Mouse (Mus musculus): Measurements from ENCODE around the gene Pdf. TPM values are rescaled to one million over a fixed set of nuclear protein-coding genes. Genes with fewer than 3 reads are reported as not detected.
A peak's percentile ranks its signal among the peaks of the same experiment; 100 is the strongest.

The Pdf gene
- polyA plus RNA-seq, 1 experiment from 2014 or later, result 62.0 TPM

DNA sequence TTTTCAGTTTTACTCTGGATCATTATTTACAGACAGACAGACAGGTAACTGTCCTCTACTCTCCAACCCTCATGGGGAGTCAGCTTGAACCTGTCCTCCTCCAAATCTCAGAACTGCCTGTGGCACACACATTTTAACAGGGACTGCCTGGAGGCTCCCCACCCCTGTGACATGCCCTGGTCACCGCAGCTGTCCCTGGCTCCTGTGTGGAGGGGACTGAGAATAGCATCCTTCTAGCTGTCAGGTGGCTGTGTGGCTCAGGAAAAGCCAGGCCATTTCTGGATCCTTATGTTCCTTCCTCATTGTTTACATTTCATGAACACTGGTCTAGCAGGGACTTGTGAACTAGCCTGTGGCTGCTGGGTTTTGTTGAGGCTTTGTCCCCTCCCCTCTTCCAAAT, 25.7 kb upstream of the Pdf start:
- H3K9me3 ChIP-seq (ENCODE audit: control insufficient read depth, low read length), result no peaks in the 10 kb centered on the region
- no peak overlapping the region for H3K27ac ChIP-seq (ENCODE audit: low read depth, low read length)
- H3K27me3 ChIP-seq (ENCODE audit: control insufficient read depth, insufficient read depth, low read length), result no peaks in the 10 kb centered on the region
- 88% methylated on average over 1 of the region's 1 CpGs for WGBS
- peaks cover 60% of the 10 kb centered on the region for H3K36me3 ChIP-seq (ENCODE audit: control insufficient read depth, insufficient read depth, low read length)
- no peak overlapping the region for H3K4me2 ChIP-seq (replicated peaks; ENCODE audit: low read depth, low read length)
- no peak overlapping the region for H3K4me3 ChIP-seq (ENCODE audit: low read length)
- no peak for ATAC-seq (ENCODE audit: low FRiP score, low TSS enrichment)
- no peak overlapping the region for H3K9ac ChIP-seq (ENCODE audit: low read depth, low read length)
- H3K4me1 ChIP-seq (ENCODE audit: control insufficient read depth, insufficient read depth, low read length), result no peaks in the 10 kb centered on the region

GRCm38 (mm10) chr8:107073706-107074105, 25.3 kb upstream of the Pdf start:
- Histone ChIP-seq H3K9me3 (ENCODE audit: control insufficient read depth, low read length) (no peaks in the 10 kb centered on the region), H3K9ac (ENCODE audit: low read depth, low read length) (no peak overlapping the region), H3K36me3 (ENCODE audit: control insufficient read depth, insufficient read depth, low read length) (peaks cover 56% of the 10 kb centered on the region), H3K27me3 (ENCODE audit: control insufficient read depth, insufficient read depth, low read length) (no peaks in the 10 kb centered on the region), H3K27ac (ENCODE audit: low read depth, low read length) (no peak overlapping the region), H3K4me2 (replicated peaks; ENCODE audit: low read depth, low read length) (no peak overlapping the region), H3K4me1 (ENCODE audit: control insufficient read depth, insufficient read depth, low read length) (no peaks in the 10 kb centered on the region), H3K4me3 (ENCODE audit: low read length) (no peak overlapping the region)
- 81% methylated on average over 4 of the region's 4 CpGs for WGBS
- ATAC-seq (ENCODE audit: low FRiP score, low TSS enrichment), result no peak

DNA sequence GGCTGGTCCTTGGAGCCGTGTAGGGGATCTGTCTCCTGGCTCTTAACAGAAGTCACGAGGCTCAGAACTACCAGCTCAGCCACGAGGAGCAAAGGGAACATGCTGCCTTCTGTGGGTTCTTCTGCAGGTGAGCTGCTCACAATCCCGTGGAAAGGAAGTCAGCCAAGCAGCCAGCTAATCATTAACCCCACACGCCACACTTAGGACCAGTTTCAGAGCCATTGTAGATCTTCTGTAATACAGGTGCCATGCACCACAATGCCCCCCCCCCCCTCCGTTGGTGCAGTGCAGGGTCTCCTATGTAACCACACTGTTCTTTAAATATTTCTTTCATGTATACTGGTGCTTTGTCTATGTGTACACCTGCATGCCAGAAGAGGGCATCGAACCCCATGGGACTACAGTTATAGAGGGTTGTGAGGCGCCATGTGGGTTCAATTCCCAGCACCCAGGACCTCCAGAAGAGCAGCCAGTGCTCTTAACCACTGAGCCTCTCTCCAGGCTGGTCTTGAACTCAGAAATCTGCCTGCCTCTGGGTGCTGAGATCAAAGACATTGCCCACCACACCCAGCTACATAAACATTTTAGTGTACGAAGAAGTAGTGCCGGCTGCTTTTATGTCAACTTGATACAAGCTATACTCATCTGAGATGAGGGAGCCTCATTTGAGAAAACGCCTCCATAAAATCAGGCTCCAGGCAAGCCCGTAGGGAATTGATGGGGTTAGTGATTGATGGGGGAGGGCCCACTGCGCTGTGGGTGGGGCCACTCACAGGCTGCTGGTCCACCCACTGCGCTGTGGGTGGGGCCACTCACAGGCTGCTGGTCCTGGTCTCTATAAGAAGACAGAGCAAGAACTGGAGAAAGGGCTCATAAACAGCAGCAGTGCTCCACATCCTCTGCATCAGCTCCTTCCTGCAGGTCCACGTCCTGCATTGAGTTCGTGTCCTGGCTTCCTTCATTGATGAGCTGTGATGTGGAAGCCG, 17.4 kb upstream of the Pdf start, which contains the start of gene Tmed6:
Gene Tmed6 (minus strand): TSS at position 134 of the 986 bp plus-strand sequence.
- WGBS, result 48% methylated on average over 17 of the region's 17 CpGs
- ATAC-seq (ENCODE audit: low FRiP score, low TSS enrichment), result peak; percentile 78
- H3K27ac ChIP-seq (ENCODE audit: low read depth, low read length), result peak within 1 kb of the TSS; percentile 7; the same call in 1 of the 2 replicates
- H3K36me3 ChIP-seq (ENCODE audit: control insufficient read depth, insufficient read depth, low read length), result peaks cover 9% of the 10 kb centered on the region
- H3K4me1 ChIP-seq (ENCODE audit: control insufficient read depth, insufficient read depth, low read length), result no peaks in the 10 kb centered on the region
- H3K9ac ChIP-seq (ENCODE audit: low read depth, low read length), result no peak within 1 kb of the TSS
- no peaks in the 10 kb centered on the region for H3K9me3 ChIP-seq (ENCODE audit: control insufficient read depth, low read length)
- H3K4me3 ChIP-seq (ENCODE audit: low read length), result no peak within 1 kb of the TSS
- no peak within 1 kb of the TSS for H3K4me2 ChIP-seq (replicated peaks; ENCODE audit: low read depth, low read length)
- H3K27me3 ChIP-seq (ENCODE audit: control insufficient read depth, insufficient read depth, low read length), result no peaks in the 10 kb centered on the region

GRCm38 (mm10) chr8:107062613-107063012, 14.2 kb upstream of the Pdf start:
- H3K4me1 ChIP-seq (ENCODE audit: control insufficient read depth, insufficient read depth, low read length), result peaks cover 3% of the 10 kb centered on the region; the same call in 1 of the 2 replicates
- no peak overlapping the region for H3K27ac ChIP-seq (ENCODE audit: low read depth, low read length)
- WGBS, result 86% methylated on average over 1 of the region's 1 CpGs
- no peak overlapping the region for H3K4me2 ChIP-seq (replicated peaks; ENCODE audit: low read depth, low read length)
- H3K36me3 ChIP-seq (ENCODE audit: control insufficient read depth, insufficient read depth, low read length), result peaks cover 17% of the 10 kb centered on the region
- no peak overlapping the region for H3K9ac ChIP-seq (ENCODE audit: low read depth, low read length)
- H3K4me3 ChIP-seq (ENCODE audit: low read length), result no peak overlapping the region
- no peaks in the 10 kb centered on the region for H3K9me3 ChIP-seq (ENCODE audit: control insufficient read depth, low read length)
- ATAC-seq (ENCODE audit: low FRiP score, low TSS enrichment), result no peak
- H3K27me3 ChIP-seq (ENCODE audit: control insufficient read depth, insufficient read depth, low read length), result no peaks in the 10 kb centered on the region

DNA sequence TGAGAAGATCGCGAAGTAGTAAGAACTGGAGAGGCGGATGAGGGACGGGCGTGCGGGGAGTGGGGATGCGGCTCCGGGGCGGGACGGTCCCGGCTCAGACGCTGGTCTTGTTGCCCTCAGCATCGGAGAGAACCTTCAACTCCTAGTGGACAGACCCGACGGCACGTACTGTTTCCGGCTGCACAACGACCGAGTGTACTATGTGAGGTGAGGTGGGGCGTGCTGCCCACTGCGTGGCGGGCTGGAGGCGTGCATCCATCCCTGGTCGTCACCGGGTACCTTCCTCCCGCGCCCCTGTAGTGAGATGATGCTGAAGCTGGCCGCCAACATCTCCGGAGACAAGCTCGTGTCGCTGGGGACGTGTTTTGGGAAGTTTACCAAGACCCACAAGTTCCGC, 8.6 kb upstream of the Pdf start:
- peaks cover 6% of the 10 kb centered on the region; the same call in 1 of the 2 replicates for H3K4me1 ChIP-seq (ENCODE audit: control insufficient read depth, insufficient read depth, low read length)
- H3K4me3 ChIP-seq (ENCODE audit: low read length), result peak overlapping the region; percentile 99
- peak overlapping the region; percentile 75 for H3K9ac ChIP-seq (ENCODE audit: low read depth, low read length)
- H3K4me2 ChIP-seq (replicated peaks; ENCODE audit: low read depth, low read length), result peak overlapping the region; percentile 91
- H3K9me3 ChIP-seq (ENCODE audit: control insufficient read depth, low read length), result no peaks in the 10 kb centered on the region
- under 1% methylated on average over 33 of the region's 33 CpGs for WGBS
- peak overlapping the region; percentile 51; the same call in 1 of the 2 replicates for H3K27ac ChIP-seq (ENCODE audit: low read depth, low read length)
- no peaks in the 10 kb centered on the region for H3K27me3 ChIP-seq (ENCODE audit: control insufficient read depth, insufficient read depth, low read length)
- ATAC-seq (ENCODE audit: low FRiP score, low TSS enrichment), result peak; percentile 71
- H3K36me3 ChIP-seq (ENCODE audit: control insufficient read depth, insufficient read depth, low read length), result peaks cover 46% of the 10 kb centered on the region

DNA sequence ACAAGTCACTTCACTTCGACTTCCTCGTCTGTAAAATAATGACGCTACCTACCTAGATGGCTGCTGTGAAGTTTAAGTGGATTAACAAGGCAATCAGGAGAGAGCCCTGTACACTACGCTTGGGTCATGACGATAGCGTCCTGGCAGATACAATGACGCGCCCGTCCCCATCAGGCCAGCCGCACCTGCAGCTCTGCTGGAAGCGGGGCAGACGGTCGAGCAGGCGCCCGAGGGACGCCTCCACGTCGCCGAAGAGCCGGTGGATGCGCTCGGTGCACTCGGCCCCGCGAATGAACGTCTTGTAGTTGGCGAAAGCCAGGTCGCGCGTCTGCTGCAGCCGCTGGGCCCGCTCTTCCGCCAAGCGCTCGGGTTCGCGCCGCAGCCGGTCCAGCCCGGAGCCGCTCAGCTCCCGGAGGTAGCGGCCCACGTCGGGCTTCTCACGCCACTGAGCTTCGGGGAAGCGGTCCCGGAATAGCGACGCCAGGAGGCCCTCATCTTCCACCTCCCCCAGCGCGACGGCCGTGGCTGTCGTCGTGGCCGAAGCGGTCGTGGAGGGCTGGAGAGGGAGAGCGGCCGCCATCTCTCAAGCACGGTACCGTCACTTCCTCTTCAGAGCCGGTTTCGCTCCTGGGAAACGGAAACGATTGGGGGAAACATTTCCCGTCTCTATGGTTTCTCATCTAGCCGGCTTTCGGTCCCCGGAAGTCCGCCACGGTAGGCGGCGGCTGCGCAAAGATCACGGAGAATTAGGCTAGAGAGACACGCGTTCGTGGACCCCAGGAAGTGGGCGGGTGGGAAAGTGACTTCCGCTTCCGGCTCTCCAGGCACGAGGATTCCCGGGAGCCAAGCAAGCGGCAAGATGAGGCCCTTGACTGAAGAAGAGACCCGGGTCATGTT, 7.9 kb upstream of the Pdf start, which contains the start of the genes Cog8 and Nip7:
Gene Cog8 (minus strand): TSS at position 614 of the 897 bp plus-strand sequence.
Gene Nip7 (plus strand): TSS at position 802 of the 897 bp plus-strand sequence.
- Histone ChIP-seq H3K9me3 (ENCODE audit: control insufficient read depth, low read length) (no peaks in the 10 kb centered on the region), H3K4me2 (replicated peaks; ENCODE audit: low read depth, low read length) (peak within 1 kb of the TSS; percentile 91), H3K36me3 (ENCODE audit: control insufficient read depth, insufficient read depth, low read length) (peaks cover 51% of the 10 kb centered on the region), H3K4me3 (ENCODE audit: low read length) (peak within 1 kb of the TSS; percentile 99), H3K4me1 (ENCODE audit: control insufficient read depth, insufficient read depth, low read length) (peaks cover 6% of the 10 kb centered on the region; the same call in 1 of the 2 replicates), H3K27me3 (ENCODE audit: control insufficient read depth, insufficient read depth, low read length) (no peaks in the 10 kb centered on the region), H3K27ac (ENCODE audit: low read depth, low read length) (peak within 1 kb of the TSS; percentile 63; the same call in 1 of the 2 replicates), H3K9ac (ENCODE audit: low read depth, low read length) (peak within 1 kb of the TSS; percentile 91)
- peak; percentile 91 for ATAC-seq (ENCODE audit: low FRiP score, low TSS enrichment)
- under 1% methylated on average over 88 of the region's 88 CpGs for WGBS

GRCm38 (mm10) chr8:107052046-107052445, 3.6 kb upstream of the Pdf start:
- peaks cover 51% of the 10 kb centered on the region for H3K36me3 ChIP-seq (ENCODE audit: control insufficient read depth, insufficient read depth, low read length)
- no peaks in the 10 kb centered on the region for H3K9me3 ChIP-seq (ENCODE audit: control insufficient read depth, low read length)
- 0 out of 2 replicates have a peak, but pooled peaks cover 3% of the 10 kb centered on the region for H3K4me1 ChIP-seq (ENCODE audit: control insufficient read depth, insufficient read depth, low read length)
- no peak overlapping the region for H3K4me3 ChIP-seq (ENCODE audit: low read length)
- H3K27ac ChIP-seq (ENCODE audit: low read depth, low read length), result no peak overlapping the region
- H3K27me3 ChIP-seq (ENCODE audit: control insufficient read depth, insufficient read depth, low read length), result no peaks in the 10 kb centered on the region
- 96% methylated on average over 8 of the region's 8 CpGs for WGBS
- no peak overlapping the region for H3K9ac ChIP-seq (ENCODE audit: low read depth, low read length)
- no peak overlapping the region for H3K4me2 ChIP-seq (replicated peaks; ENCODE audit: low read depth, low read length)
- ATAC-seq (ENCODE audit: low FRiP score, low TSS enrichment), result no peak

DNA sequence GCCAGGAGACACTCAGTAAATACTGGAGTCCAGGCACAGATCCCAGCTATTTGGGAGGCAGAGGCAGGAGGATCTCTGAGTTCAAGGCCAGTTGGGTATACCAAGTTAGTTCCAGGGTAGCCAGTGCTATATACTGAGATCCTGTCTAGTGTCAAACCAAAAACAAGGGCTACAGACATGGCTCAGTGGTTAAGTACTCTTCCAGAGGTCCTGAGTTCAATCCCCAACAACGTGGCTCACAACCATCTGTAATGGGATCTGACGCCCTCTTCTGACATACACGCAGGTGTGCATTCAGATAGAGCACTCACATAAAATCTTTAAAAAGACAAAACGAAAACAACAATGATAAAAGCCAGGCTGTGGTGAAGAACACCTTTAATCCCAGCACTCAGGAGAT, 1.1 kb upstream of the Pdf start:
- no peaks in the 10 kb centered on the region for H3K27me3 ChIP-seq (ENCODE audit: control insufficient read depth, insufficient read depth, low read length)
- ATAC-seq (ENCODE audit: low FRiP score, low TSS enrichment), result no peak
- 0 out of 2 replicates have a peak, but pooled peaks cover 6% of the 10 kb centered on the region for H3K4me1 ChIP-seq (ENCODE audit: control insufficient read depth, insufficient read depth, low read length)
- WGBS, result 93% methylated on average over 4 of the region's 4 CpGs
- H3K36me3 ChIP-seq (ENCODE audit: control insufficient read depth, insufficient read depth, low read length), result peaks cover 71% of the 10 kb centered on the region
- peak overlapping the region; percentile 89; the same call in 1 of the 2 replicates for H3K4me2 ChIP-seq (replicated peaks; ENCODE audit: low read depth, low read length)
- no peak overlapping the region for H3K9ac ChIP-seq (ENCODE audit: low read depth, low read length)
- no peak overlapping the region; the same call in 1 of the 2 replicates for H3K27ac ChIP-seq (ENCODE audit: low read depth, low read length)
- H3K4me3 ChIP-seq (ENCODE audit: low read length), result peak overlapping the region; percentile 91; the same call in 1 of the 2 replicates
- no peaks in the 10 kb centered on the region for H3K9me3 ChIP-seq (ENCODE audit: control insufficient read depth, low read length)
